Mouse (Mus musculus) CH12.LX (cell line): ENCODE data around the gene Ttc25. TPM values are rescaled to one million over a fixed set of nuclear protein-coding genes. Genes with fewer than 3 reads are reported as not detected.

Source experiments
- DNase-seq: peaks from one replicate; pipeline ENCODE4 v3.0.0-alpha.2; 2013; ENCODE audit errors: extremely low read depth
- H3K27ac ChIP-seq: 2 replicates; pipeline ENCODE4 v1.5.1; 2012; ENCODE audit warnings: low read depth, mild to moderate bottlenecking, control low read depth, moderate library complexity; ENCODE audit not compliant: insufficient read depth
- H3K27me3 ChIP-seq: replicated peaks from 2 replicates; pipeline ENCODE3; 2012; ENCODE audit warnings: inconsistent platforms
- H3K36me3 ChIP-seq, 2 experiments: replicated peaks in 1 of 2; 2 replicates each; pipeline versions ENCODE3 to v1.6.1; 2012; ENCODE audit warnings: inconsistent platforms in 1 of 2, low read length in 1 of 2, mild to moderate bottlenecking in 1 of 2, mixed read lengths in 1 of 2, moderate library complexity in 1 of 2; ENCODE audit not compliant: control insufficient read depth in 1 of 2, insufficient read depth in 1 of 2
- H3K4me1 ChIP-seq, 2 experiments: 2 replicates each; pipeline ENCODE4 v1.6.1; 2012; ENCODE audit warnings: inconsistent platforms in 1 of 2, moderate library complexity in 1 of 2; ENCODE audit not compliant: insufficient read depth in 2 of 2, control insufficient read depth in 1 of 2
- H3K4me2 ChIP-seq: 2 replicates; pipeline ENCODE4 v1.6.1; 2012; ENCODE audit warnings: low read depth, mild to moderate bottlenecking, control low read depth; ENCODE audit not compliant: poor library complexity, insufficient read depth, severe bottlenecking
- H3K4me3 ChIP-seq, 3 experiments: fragments of 150-350 bp in 1 of 3; sonication (generic) in 1 of 3; replicated peaks in 1 of 3; 2 replicates each; pipeline versions ENCODE3 to v1.5.1; 2011 to 2012; ENCODE audit warnings: low read depth in 2 of 3, low read length in 2 of 3, mild to moderate bottlenecking in 2 of 3, moderate library complexity in 2 of 3, control low read depth in 1 of 3, improper control_type of control experiment in 1 of 3, inconsistent platforms in 1 of 3, mixed read lengths in 1 of 3; ENCODE audit not compliant: poor library complexity in 1 of 3
- H3K79me2 ChIP-seq: replicated peaks from 2 replicates; pipeline ENCODE4 v1.6.1; 2012; ENCODE audit warnings: mild to moderate bottlenecking, moderate library complexity; ENCODE audit not compliant: control insufficient read depth, poor library complexity, insufficient read depth, severe bottlenecking; ENCODE audit errors: extremely low read depth
- H3K9ac ChIP-seq: 2 replicates; pipeline ENCODE4 v1.6.1; 2012; ENCODE audit warnings: low read depth, mild to moderate bottlenecking, control low read depth, moderate library complexity; ENCODE audit not compliant: insufficient read depth
- H3K9me3 ChIP-seq: replicated peaks from 2 replicates; pipeline ENCODE3; 2012; ENCODE audit warnings: low read length, inconsistent platforms, mixed read lengths
- BHLHE40 ChIP-seq: IDR thresholded peaks from 2 replicates; pipeline ENCODE4 v1.6.1; 2011; ENCODE audit warnings: mild to moderate bottlenecking, low read depth, low read length, improper control_type of control experiment
- CHD1 ChIP-seq: IDR thresholded peaks from 2 replicates; pipeline ENCODE4 v1.6.1; 2012; ENCODE audit warnings: low read depth, low read length, improper control_type of control experiment, inconsistent platforms
- CTCF ChIP-seq, 2 experiments: IDR thresholded peaks in 1 of 2; conservative IDR thresholded peaks in 1 of 2; 2 replicates each; pipeline ENCODE4 v1.5.1; 2011 to 2012; ENCODE audit warnings: low read depth in 2 of 2, low read length in 2 of 2, improper control_type of control experiment in 1 of 2, inconsistent platforms in 1 of 2, mild to moderate bottlenecking in 1 of 2, moderate library complexity in 1 of 2
- E2F4 ChIP-seq: IDR thresholded peaks from 2 replicates; pipeline ENCODE4 v1.6.1; 2011; ENCODE audit warnings: low read depth, low read length, improper control_type of control experiment; ENCODE audit not compliant: insufficient replicate concordance
- ELF1 ChIP-seq: IDR thresholded peaks from 2 replicates; pipeline ENCODE4 v1.6.1; 2014; ENCODE audit warnings: low read depth, mild to moderate bottlenecking, inconsistent platforms, low read length, improper control_type of control experiment
- EP300 ChIP-seq: IDR thresholded peaks from 2 replicates; pipeline ENCODE4 v1.6.1; 2011; ENCODE audit warnings: low read length, improper control_type of control experiment
- GABPA ChIP-seq: IDR thresholded peaks from 2 replicates; pipeline ENCODE4 v1.6.1; 2012; ENCODE audit warnings: low read depth, low read length, improper control_type of control experiment, inconsistent platforms; ENCODE audit not compliant: insufficient replicate concordance
- IRF4 ChIP-seq: IDR thresholded peaks from 2 replicates; pipeline ENCODE4 v1.6.1; 2014; ENCODE audit warnings: low read depth, mild to moderate bottlenecking, inconsistent platforms, low read length, improper control_type of control experiment
- JUN ChIP-seq: IDR thresholded peaks from 2 replicates; pipeline ENCODE4 v1.6.1; 2011; ENCODE audit warnings: low read depth, mild to moderate bottlenecking, low read length, improper control_type of control experiment, moderate library complexity; ENCODE audit not compliant: insufficient read depth
- JUND ChIP-seq: conservative IDR thresholded peaks from 2 replicates; pipeline ENCODE4 v1.6.1; 2011; ENCODE audit warnings: low read depth, low read length, improper control_type of control experiment
- KAT2A ChIP-seq: IDR thresholded peaks from 2 replicates; pipeline ENCODE4 v1.6.1; 2012; ENCODE audit warnings: low read length, improper control_type of control experiment, inconsistent platforms; ENCODE audit not compliant: insufficient replicate concordance
- MAZ ChIP-seq: IDR thresholded peaks from 2 replicates; pipeline ENCODE4 v1.6.1; 2012; ENCODE audit warnings: low read depth, mild to moderate bottlenecking, inconsistent platforms, low read length, improper control_type of control experiment, moderate library complexity
- MXI1 ChIP-seq: IDR thresholded peaks from 2 replicates; pipeline ENCODE4 v1.6.1; 2011; ENCODE audit warnings: mild to moderate bottlenecking, low read depth, low read length, improper control_type of control experiment
- NELFE ChIP-seq: IDR thresholded peaks from 2 replicates; pipeline ENCODE4 v1.6.1; 2011; ENCODE audit warnings: low read depth, low read length, improper control_type of control experiment
- NRF1 ChIP-seq: IDR thresholded peaks from 2 replicates; pipeline ENCODE4 v1.6.1; 2014; ENCODE audit warnings: low read depth, mild to moderate bottlenecking, inconsistent platforms, low read length, improper control_type of control experiment, moderate library complexity
- POLR2A ChIP-seq: IDR thresholded peaks from 2 replicates; pipeline ENCODE4 v1.6.1; 2011; ENCODE audit warnings: low read depth, mild to moderate bottlenecking, improper control_type of control experiment, low read length
- RCOR1 ChIP-seq: conservative IDR thresholded peaks from 2 replicates; pipeline ENCODE4 v1.6.1; 2012; ENCODE audit warnings: low read depth, mild to moderate bottlenecking, inconsistent platforms, low read length, improper control_type of control experiment
- SMC3 ChIP-seq: IDR thresholded peaks from 2 replicates; pipeline ENCODE4 v1.6.1; 2011; ENCODE audit warnings: low read depth, low read length, improper control_type of control experiment
- TBP ChIP-seq: conservative IDR thresholded peaks from 2 replicates; pipeline ENCODE4 v1.6.1; 2011; ENCODE audit warnings: low read depth, low read length, improper control_type of control experiment
- UBTF ChIP-seq: IDR thresholded peaks from 2 replicates; pipeline ENCODE4 v1.6.1; 2012; ENCODE audit warnings: low read depth, mild to moderate bottlenecking, inconsistent platforms, low read length, improper control_type of control experiment, moderate library complexity
- USF1 ChIP-seq: IDR thresholded peaks from 2 replicates; pipeline ENCODE4 v1.6.1; 2014; ENCODE audit warnings: low read depth, mild to moderate bottlenecking, inconsistent platforms, low read length, improper control_type of control experiment
- USF2 ChIP-seq: conservative IDR thresholded peaks from 2 replicates; pipeline ENCODE4 v1.6.1; 2011; ENCODE audit warnings: low read depth, low read length, improper control_type of control experiment
- ZKSCAN1 ChIP-seq: IDR thresholded peaks from 2 replicates; pipeline ENCODE4 v1.6.1; 2012; ENCODE audit warnings: low read depth, inconsistent platforms, low read length, improper control_type of control experiment, borderline replicate concordance
- dilution Hi-C: fragments of 300-500 bp; cut with MboI; formaldehyde crosslinking; loops from 2 replicates; pipeline ENCODE4 v1.14.3; 2020; ENCODE audit warnings: low sequenced_read_pairs; ENCODE audit not compliant: extremely low pct_unique_long_range_greater_than_20kb, extremely low pct_ligation_motif_present
- in situ Hi-C: fragments of 300-500 bp; cut with MboI; formaldehyde crosslinking; loops from 3 replicates; pipeline ENCODE4 v1.14.3; 2019; ENCODE audit warnings: low sequenced_read_pairs, low pct_ligation_motif_present, low pct_unique_long_range_greater_than_20kb, mixed read lengths
- polyA plus RNA-seq: library from polyadenylated mRNA; unstranded; fragments of >175 nt; gene quantifications from 2 replicates; pipeline ENCODE4 v1.2.1, GENCODE M21; 2012; ENCODE audit warnings: low read depth; ENCODE audit not compliant: insufficient read length
- total RNA-seq, 2 experiments: library from RNA; depleted of rRNA; stranded (reverse); fragments of 300-350 nt in 1 of 2; fragments of >200 nt in 1 of 2; gene quantifications; 2 replicates each; pipeline ENCODE4 v1.2.3; 2012 to 2014

The Ttc25 gene
- total and polyA plus RNA-seq, 3 experiments = 0.51 to 12.8 (median 1.3) TPM

GRCm38 (mm10) chr11:100513716-100514115, 31.7 kb upstream of the Ttc25 start:
- H3K4me3 ChIP-seq = no peak overlapping the region
- no peak overlapping the region for H3K4me2 ChIP-seq
- TF ChIP-seq UBTF = no peak
- TF ChIP-seq CTCF (conservative IDR thresholded peaks at IDR 0.05 in 1 of 2, IDR thresholded peaks at IDR 0.05 in 1 of 2; ENCODE audit: low read depth in 2 of 2, low read length in 2 of 2) = no peak
- no peak for TF ChIP-seq ZKSCAN1
- TF ChIP-seq USF1 = no peak
- no peak for TF ChIP-seq MXI1
- TF ChIP-seq ELF1 = no peak
- TF ChIP-seq NELFE = no peak
- TF ChIP-seq POLR2A = no peak
- no peak for TF ChIP-seq TBP
- no peak for TF ChIP-seq RCOR1
- no peak for TF ChIP-seq BHLHE40
- TF ChIP-seq NRF1 = no peak
- no peak for TF ChIP-seq JUN
- no peak for TF ChIP-seq IRF4
- no peak for TF ChIP-seq E2F4
- no peak for TF ChIP-seq KAT2A
- no peak for TF ChIP-seq USF2
- TF ChIP-seq MAZ = no peak
- TF ChIP-seq JUND = no peak
- H3K4me1 ChIP-seq = no peaks in the 10 kb centered on the region
- no peak overlapping the region for H3K9ac ChIP-seq
- DNase-seq = no peak
- H3K27me3 ChIP-seq = no peaks in the 10 kb centered on the region
- H3K27ac ChIP-seq = no peak overlapping the region
- H3K36me3 ChIP-seq = peaks cover 74 to 98% of the 10 kb centered on the region in 2 experiments
- dilution Hi-C loops = no loop called here
- no peaks in the 10 kb centered on the region for H3K9me3 ChIP-seq
- H3K79me2 ChIP-seq = peaks cover 2% of the 10 kb centered on the region; the same call in 1 of the 2 replicates
- in situ Hi-C loops = no loop called here

DNA sequence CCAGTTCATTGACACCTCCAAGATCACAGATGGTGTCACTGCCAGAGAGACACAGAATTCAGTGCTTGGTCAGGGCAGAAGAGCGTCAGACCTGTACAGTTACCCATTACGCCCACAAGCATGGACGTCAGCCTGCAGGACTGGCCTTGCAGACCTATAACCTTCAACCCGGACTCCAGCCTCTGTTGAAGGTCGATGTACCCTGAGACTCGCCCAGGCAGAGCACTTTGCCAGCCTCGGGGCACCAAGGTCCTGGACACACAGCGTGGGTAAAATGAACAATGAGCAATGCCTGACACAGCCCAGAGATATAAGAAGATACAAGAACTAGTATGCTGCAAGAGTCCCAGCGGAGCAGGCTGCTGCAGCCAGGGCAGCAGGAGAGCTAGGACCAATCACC, 30.3 kb upstream of the Ttc25 start:
- H3K9ac ChIP-seq = no peak overlapping the region
- TF ChIP-seq GABPA (no peak), KAT2A (no peak), SMC3 (no peak), CHD1 (no peak), E2F4 (no peak), ELF1 (no peak), NRF1 (no peak), EP300 (no peak), MXI1 (no peak)
- H3K9me3 ChIP-seq = no peaks in the 10 kb centered on the region
- H3K79me2 ChIP-seq = peaks cover 2% of the 10 kb centered on the region; the same call in 1 of the 2 replicates
- no peak overlapping the region for H3K27ac ChIP-seq
- H3K36me3 ChIP-seq = peaks cover 81 to 98% of the 10 kb centered on the region in 2 experiments
- H3K4me2 ChIP-seq = no peak overlapping the region
- H3K4me1 ChIP-seq = no peaks in the 10 kb centered on the region
- dilution Hi-C loops (no loop called here), in situ Hi-C loops (no loop called here)
- no peaks in the 10 kb centered on the region for H3K27me3 ChIP-seq
- no peak overlapping the region for H3K4me3 ChIP-seq
- DNase-seq = no peak
